Mouse (Mus musculus) liver, adult 2 months (tissue): ENCODE measurements around the gene Aff3.

Source experiments
- CTCF ChIP-seq: fragments of 200-500 bp; IDR thresholded peaks from 2 replicates; pipeline ENCODE4 v1.5.1; 2011; ENCODE audit warnings: low read depth, low read length, control low read depth
- POLR2A ChIP-seq: fragments of 200-500 bp; IDR thresholded peaks from 2 replicates; pipeline ENCODE4 v1.6.1; 2011; ENCODE audit warnings: low read length, control low read depth; ENCODE audit not compliant: insufficient read depth; ENCODE audit errors: extremely low read depth

GRCm38 (mm10) chr1:38221431-38221830 lies 443.3 kb downstream of the Aff3 start:
- TF ChIP-seq POLR2A, result no peak
- no peak for TF ChIP-seq CTCF
